Mouse (Mus musculus) embryonic fibroblast, embryonic 13.5 days (primary cell): ENCODE results near the gene Msh2.

Source experiments
- CTCF ChIP-seq: IDR thresholded peaks from 2 replicates; pipeline ENCODE4 v1.5.1; 2011; ENCODE audit warnings: mild to moderate bottlenecking, control low read depth, low read length, moderate library complexity, borderline replicate concordance; ENCODE audit not compliant: insufficient read depth
- POLR2A ChIP-seq: IDR thresholded peaks from 2 replicates; pipeline ENCODE4 v1.6.1; 2011; ENCODE audit warnings: low read depth, mild to moderate bottlenecking, control low read depth, low read length, moderate library complexity

GRCm38 (mm10) chr17:87628144-87628543 lies 44.0 kb upstream of the Msh2 start:
- TF ChIP-seq POLR2A = no peak
- TF ChIP-seq CTCF = no peak
